Mouse (Mus musculus) neural tube, embryonic 13.5 days (tissue): ENCODE measurements around the gene Arid3b. TPM values are rescaled to one million over a fixed set of nuclear protein-coding genes. Genes with fewer than 3 reads are reported as not detected.

ENCODE experiments used
- ATAC-seq: fragments of 200-750 bp; cut with Nextera tagmentation; 2 replicates; pipeline ENCODE4 v1.8.0; 2017; ENCODE audit warnings: low read depth, mild to moderate bottlenecking, moderate TSS enrichment, moderate library complexity
- H3K27ac ChIP-seq: fragments of 300-500 bp; sonication (generic); replicated peaks from 2 replicates; pipeline ENCODE4 v1.5.1; 2015; ENCODE audit warnings: moderate library complexity, mild to moderate bottlenecking, inconsistent platforms
- H3K27me3 ChIP-seq: fragments of 300-500 bp; sonication (generic); 2 replicates; pipeline ENCODE4 v1.6.1; 2015; ENCODE audit warnings: mild to moderate bottlenecking, inconsistent platforms
- H3K36me3 ChIP-seq: fragments of 300-500 bp; sonication (generic); 2 replicates; pipeline ENCODE4 v1.6.1; 2015; ENCODE audit warnings: mild to moderate bottlenecking, inconsistent platforms
- H3K4me1 ChIP-seq: fragments of 300-500 bp; sonication (generic); replicated peaks from 2 replicates; pipeline ENCODE4 v1.6.1; 2015; ENCODE audit warnings: inconsistent platforms
- H3K4me2 ChIP-seq: fragments of 300-500 bp; sonication (generic); 2 replicates; pipeline ENCODE4 v1.6.1; 2015; ENCODE audit warnings: inconsistent platforms, mild to moderate bottlenecking, moderate library complexity
- H3K4me3 ChIP-seq: fragments of 300-500 bp; sonication (generic); 2 replicates; pipeline ENCODE4 v1.5.1; 2015; ENCODE audit warnings: mild to moderate bottlenecking, inconsistent platforms
- H3K9ac ChIP-seq: fragments of 300-500 bp; sonication (generic); 2 replicates; pipeline ENCODE4 v1.6.1; 2015; ENCODE audit warnings: moderate library complexity, mild to moderate bottlenecking, inconsistent platforms
- H3K9me3 ChIP-seq: fragments of 300-500 bp; sonication (generic); 2 replicates; pipeline ENCODE4 v1.6.1; 2016; ENCODE audit warnings: inconsistent platforms
- WGBS: fragments of 180-500 bp; shearing (Covaris S2); methylation state at CpG from one replicate; pipeline ENCODE4 v1.1.7; 2015; 5-methylcytosine and 5-hydroxymethylcytosine counted together
- polyA plus RNA-seq: library from polyadenylated mRNA; unstranded; fragments of >200 nt; fragmentation: Nextera tagmentation; extraction: Ambion mirVana; gene quantifications from 2 replicates; pipeline ENCODE4 v1.2.1, GENCODE M21; 2015

Gene Arid3b
- polyA plus RNA-seq, 1 experiment from 2014 or later: 11.4 TPM

- peak; percentile 72 for ATAC-seq
- Histone ChIP-seq H3K27ac (0 out of 2 replicates have a peak overlapping the region, but pooled peaks have one; percentile 23), H3K4me2 (0 out of 2 replicates have a peak overlapping the region, but pooled peaks have one; percentile 22)
Observed at GRCm38 (mm10) chr9:57861951-57862471, 25.4 kb upstream of the Arid3b start.

GRCm38 (mm10) chr9:57856456-57856855 lies 19.9 kb upstream of the Arid3b start:
- no peak overlapping the region for H3K4me2 ChIP-seq
- no peaks in the 10 kb centered on the region for H3K27me3 ChIP-seq
- no peak for ATAC-seq
- H3K36me3 ChIP-seq: no peaks in the 10 kb centered on the region
- peaks cover under 1% of the 10 kb centered on the region; the same call in 1 of the 2 replicates for H3K4me1 ChIP-seq
- no peak overlapping the region for H3K9ac ChIP-seq
- WGBS: 93% methylated on average over 2 of the region's 2 CpGs
- H3K4me3 ChIP-seq: no peak overlapping the region
- H3K27ac ChIP-seq: no peak overlapping the region
- H3K9me3 ChIP-seq: no peaks in the 10 kb centered on the region

More at GRCm38 (mm10) chr9:57861951-57862471, 25.4 kb upstream of the Arid3b start:
- Histone ChIP-seq H3K9me3 (no peaks in the 10 kb centered on the region), H3K27me3 (no peaks in the 10 kb centered on the region), H3K4me1 (peaks cover 8% of the 10 kb centered on the region; the same call in 1 of the 2 replicates), H3K36me3 (no peaks in the 10 kb centered on the region), H3K9ac (0 out of 2 replicates have a peak overlapping the region, but pooled peaks have one; percentile 22), H3K4me3 (no peak overlapping the region)
- WGBS: 31% methylated on average over 9 of the region's 9 CpGs

GRCm38 (mm10) chr9:57854280-57854679 lies 17.7 kb upstream of the Arid3b start:
- H3K36me3 ChIP-seq: no peaks in the 10 kb centered on the region
- no peak overlapping the region for H3K27ac ChIP-seq
- H3K27me3 ChIP-seq: no peaks in the 10 kb centered on the region
- H3K4me3 ChIP-seq: no peak overlapping the region
- H3K4me1 ChIP-seq: no peaks in the 10 kb centered on the region
- H3K4me2 ChIP-seq: no peak overlapping the region
- H3K9me3 ChIP-seq: no peaks in the 10 kb centered on the region
- no peak overlapping the region for H3K9ac ChIP-seq
- no peak for ATAC-seq

- no peak for ATAC-seq
- WGBS: 82% methylated on average over 2 of the region's 2 CpGs
- no peak overlapping the region for H3K4me2 ChIP-seq
Observed at GRCm38 (mm10) chr9:57839032-57839431, 2.4 kb upstream of the Arid3b start.

GRCm38 (mm10) chr9:57835841-57836514 lies 615 bp downstream of the Arid3b start:
- Histone ChIP-seq H3K4me2 (peak overlapping the region; percentile 59), H3K9ac (peak overlapping the region; percentile 81), H3K4me1 (peaks cover 47% of the 10 kb centered on the region), H3K27me3 (peaks cover 7% of the 10 kb centered on the region), H3K27ac (peak overlapping the region; percentile 88), H3K9me3 (no peaks in the 10 kb centered on the region), H3K4me3 (peak overlapping the region; percentile 73), H3K36me3 (0 out of 2 replicates have a peak, but pooled peaks cover 3% of the 10 kb centered on the region)
- WGBS: under 1% methylated on average over 22 of the region's 22 CpGs
- ATAC-seq: no peak

More at GRCm38 (mm10) chr9:57839032-57839431, 2.4 kb upstream of the Arid3b start:
- Histone ChIP-seq H3K4me1 (peaks cover 23% of the 10 kb centered on the region), H3K4me3 (no peak overlapping the region), H3K9ac (no peak overlapping the region), H3K27ac (no peak overlapping the region), H3K36me3 (no peaks in the 10 kb centered on the region), H3K27me3 (peaks cover 5% of the 10 kb centered on the region), H3K9me3 (no peaks in the 10 kb centered on the region)

GRCm38 (mm10) chr9:57834629-57835417 lies 1.8 kb downstream of the Arid3b start:
- H3K4me3 ChIP-seq: peak overlapping the region; percentile 73
- WGBS: 11% methylated on average over 11 of the region's 11 CpGs

GRCm38 (mm10) chr9:57833762-57834471 lies 2.7 kb downstream of the Arid3b start:
- no peak for ATAC-seq
- 58% methylated on average over 9 of the region's 9 CpGs for WGBS
- H3K4me2 ChIP-seq: peak overlapping the region; percentile 59
- no peak overlapping the region for H3K27ac ChIP-seq
- no peaks in the 10 kb centered on the region for H3K9me3 ChIP-seq
- peaks cover 7% of the 10 kb centered on the region; the same call in 1 of the 2 replicates for H3K27me3 ChIP-seq
- H3K4me1 ChIP-seq: peaks cover 68% of the 10 kb centered on the region
- peak overlapping the region; percentile 36; the same call in 1 of the 2 replicates for H3K9ac ChIP-seq
- H3K36me3 ChIP-seq: 0 out of 2 replicates have a peak, but pooled peaks cover 3% of the 10 kb centered on the region
- 0 out of 2 replicates have a peak overlapping the region, but pooled peaks have one; percentile 1 for H3K4me3 ChIP-seq

More at GRCm38 (mm10) chr9:57834629-57835417, 1.8 kb downstream of the Arid3b start:
- peak overlapping the region; percentile 59 for H3K4me2 ChIP-seq
- peak overlapping the region; percentile 50 for H3K9ac ChIP-seq
- ATAC-seq: no peak
- no peaks in the 10 kb centered on the region for H3K9me3 ChIP-seq
- H3K4me1 ChIP-seq: peaks cover 59% of the 10 kb centered on the region
- no peak overlapping the region for H3K27ac ChIP-seq
- H3K36me3 ChIP-seq: 0 out of 2 replicates have a peak, but pooled peaks cover 3% of the 10 kb centered on the region
- peaks cover 7% of the 10 kb centered on the region; the same call in 1 of the 2 replicates for H3K27me3 ChIP-seq

- peaks cover 7% of the 10 kb centered on the region; the same call in 1 of the 2 replicates for H3K27me3 ChIP-seq
- H3K9me3 ChIP-seq: no peaks in the 10 kb centered on the region
- ATAC-seq: peak; percentile 89
- peak overlapping the region; percentile 54 for H3K27ac ChIP-seq
- H3K9ac ChIP-seq: no peak overlapping the region
- H3K4me3 ChIP-seq: peak overlapping the region; percentile 1; the same call in 1 of the 2 replicates
- peak overlapping the region; percentile 45 for H3K4me2 ChIP-seq
- H3K36me3 ChIP-seq: 0 out of 2 replicates have a peak, but pooled peaks cover 3% of the 10 kb centered on the region
- WGBS: 5% methylated on average over 24 of the region's 24 CpGs
- H3K4me1 ChIP-seq: peaks cover 72% of the 10 kb centered on the region
Observed at GRCm38 (mm10) chr9:57831267-57832082, 5.1 kb downstream of the Arid3b start.

- peaks cover 4% of the 10 kb centered on the region; the same call in 1 of the 2 replicates for H3K27me3 ChIP-seq
- no peak overlapping the region for H3K27ac ChIP-seq
- H3K9me3 ChIP-seq: no peaks in the 10 kb centered on the region
- H3K4me1 ChIP-seq: peaks cover 63% of the 10 kb centered on the region
- ATAC-seq: no peak
- H3K36me3 ChIP-seq: peaks cover 9% of the 10 kb centered on the region
- no peak overlapping the region for H3K4me3 ChIP-seq
- no peak overlapping the region; the same call in 1 of the 2 replicates for H3K9ac ChIP-seq
- peak overlapping the region; percentile 45 for H3K4me2 ChIP-seq
- WGBS: 13% methylated on average over 6 of the region's 6 CpGs
Observed at GRCm38 (mm10) chr9:57829812-57830557, 6.6 kb downstream of the Arid3b start.

GRCm38 (mm10) chr9:57823397-57823796 lies 13.2 kb downstream of the Arid3b start:
- H3K27ac ChIP-seq: no peak overlapping the region
- no peak overlapping the region for H3K4me3 ChIP-seq
- ATAC-seq: no peak
- H3K4me2 ChIP-seq: no peak overlapping the region
- H3K9me3 ChIP-seq: no peaks in the 10 kb centered on the region
- 89% methylated on average over 1 of the region's 1 CpGs for WGBS
- H3K27me3 ChIP-seq: no peaks in the 10 kb centered on the region
- peaks cover 33% of the 10 kb centered on the region for H3K4me1 ChIP-seq
- H3K9ac ChIP-seq: no peak overlapping the region
- H3K36me3 ChIP-seq: peaks cover 6% of the 10 kb centered on the region
